Mouse (Mus musculus) cerebellum, adult 2 months (tissue): ENCODE results near the gene Pcnx.

ENCODE experiments used
- CTCF ChIP-seq: fragments of 200-500 bp; IDR thresholded peaks from 2 replicates; pipeline ENCODE4 v1.5.1; 2011; ENCODE audit warnings: low read depth, mild to moderate bottlenecking, control low read depth, low read length, moderate library complexity, borderline replicate concordance; ENCODE audit not compliant: insufficient read depth
- POLR2A ChIP-seq: fragments of 200-500 bp; IDR thresholded peaks from 2 replicates; pipeline ENCODE4 v1.6.1; 2011; ENCODE audit warnings: low read length, control low read depth, borderline replicate concordance; ENCODE audit not compliant: insufficient read depth

- TF ChIP-seq CTCF (no peak), POLR2A (no peak)
These were observed 72.2 kb downstream of the Pcnx start for GRCm38 (mm10) chr12:81932015-81932414.
